Mouse (Mus musculus) heart, embryonic 13.5 days (tissue): ENCODE data around the gene 4930579F01Rik. TPM values are rescaled to one million over a fixed set of nuclear protein-coding genes. Genes with fewer than 3 reads are reported as not detected.

Source experiments
- ATAC-seq: fragments of 200-750 bp; cut with Nextera tagmentation; 2 replicates; pipeline ENCODE4 v1.8.0; 2017; ENCODE audit warnings: moderate TSS enrichment; ENCODE audit not compliant: insufficient number of reproducible peaks, low FRiP score, low TSS enrichment; ENCODE audit errors: extremely low read depth
- H3K27ac ChIP-seq: fragments of 300-500 bp; sonication (generic); replicated peaks from 2 replicates; pipeline ENCODE4 v1.5.1; 2015; ENCODE audit warnings: moderate library complexity, mild to moderate bottlenecking, inconsistent platforms
- H3K27me3 ChIP-seq: fragments of 300-500 bp; sonication (generic); replicated peaks from 2 replicates; pipeline ENCODE4 v1.6.1; 2015; ENCODE audit warnings: mild to moderate bottlenecking, inconsistent platforms
- H3K36me3 ChIP-seq: fragments of 300-500 bp; sonication (generic); 2 replicates; pipeline ENCODE4 v1.6.1; 2015; ENCODE audit warnings: mild to moderate bottlenecking, inconsistent platforms
- H3K4me1 ChIP-seq: fragments of 300-500 bp; sonication (generic); 2 replicates; pipeline ENCODE4 v1.6.1; 2015; ENCODE audit warnings: inconsistent platforms
- H3K4me2 ChIP-seq: fragments of 300-500 bp; sonication (generic); 2 replicates; pipeline ENCODE4 v1.6.1; 2015; ENCODE audit warnings: inconsistent platforms, mild to moderate bottlenecking, moderate library complexity
- H3K4me3 ChIP-seq: fragments of 300-500 bp; sonication (generic); 2 replicates; pipeline ENCODE4 v1.5.1; 2015; ENCODE audit warnings: moderate library complexity, mild to moderate bottlenecking, inconsistent platforms
- H3K9ac ChIP-seq: fragments of 300-500 bp; sonication (generic); 2 replicates; pipeline ENCODE4 v1.6.1; 2015; ENCODE audit warnings: inconsistent platforms, mild to moderate bottlenecking, moderate library complexity
- H3K9me3 ChIP-seq: fragments of 300-500 bp; sonication (generic); 2 replicates; pipeline ENCODE4 v1.6.1; 2016; ENCODE audit warnings: inconsistent platforms
- WGBS: fragments of 180-500 bp; shearing (Covaris S2); methylation state at CpG from one replicate; pipeline ENCODE4 v1.1.7; 2015; ENCODE audit warnings: mixed read lengths; 5-methylcytosine and 5-hydroxymethylcytosine counted together
- polyA plus RNA-seq: library from polyadenylated mRNA; unstranded; fragments of >200 nt; fragmentation: Nextera tagmentation; extraction: Ambion mirVana; gene quantifications from 2 replicates; pipeline ENCODE4 v1.2.1, GENCODE M21; 2015

4930579F01Rik gene
- polyA plus RNA-seq, 1 experiment from 2014 or later, result not detected

- ATAC-seq, result no peak
- H3K27ac ChIP-seq, result no peak overlapping the region
- no peaks in the 10 kb centered on the region for H3K27me3 ChIP-seq
- 80% methylated on average over 7 of the region's 7 CpGs for WGBS
- H3K36me3 ChIP-seq, result no peaks in the 10 kb centered on the region
- H3K4me2 ChIP-seq, result no peak overlapping the region
- H3K4me1 ChIP-seq, result no peaks in the 10 kb centered on the region
- H3K9ac ChIP-seq, result no peak overlapping the region
- H3K4me3 ChIP-seq, result no peak overlapping the region
- no peaks in the 10 kb centered on the region for H3K9me3 ChIP-seq
Observed at GRCm38 (mm10) chr3:138183371-138183770, 10.3 kb downstream of the 4930579F01Rik start.

DNA sequence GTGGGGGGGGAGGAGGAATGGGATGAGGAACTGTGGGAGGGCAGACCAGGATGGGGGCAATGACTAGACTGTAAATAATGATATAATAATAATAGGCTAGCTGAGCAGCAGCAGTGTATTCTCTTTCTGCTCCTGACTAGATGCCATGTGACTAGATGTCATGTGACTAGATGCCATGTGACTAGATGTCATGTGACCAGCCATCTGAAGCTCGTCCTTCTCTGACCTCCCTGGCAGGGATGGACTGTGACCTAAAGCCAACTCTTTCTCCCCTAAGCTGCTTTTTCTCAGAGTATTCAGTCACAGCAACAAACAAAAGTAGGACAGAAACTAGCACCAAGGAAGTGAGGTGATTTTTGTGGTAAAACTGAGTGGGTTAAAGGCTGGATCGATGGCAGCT lies 11.6 kb downstream of the 4930579F01Rik start:
- no peak for ATAC-seq
- H3K27me3 ChIP-seq, result no peaks in the 10 kb centered on the region
- H3K9me3 ChIP-seq, result no peaks in the 10 kb centered on the region
- H3K36me3 ChIP-seq, result no peaks in the 10 kb centered on the region
- H3K9ac ChIP-seq, result no peak overlapping the region
- no peaks in the 10 kb centered on the region for H3K4me1 ChIP-seq
- H3K4me2 ChIP-seq, result no peak overlapping the region
- WGBS, result 66% methylated on average over 2 of the region's 2 CpGs
- no peak overlapping the region for H3K27ac ChIP-seq
- no peak overlapping the region for H3K4me3 ChIP-seq

DNA sequence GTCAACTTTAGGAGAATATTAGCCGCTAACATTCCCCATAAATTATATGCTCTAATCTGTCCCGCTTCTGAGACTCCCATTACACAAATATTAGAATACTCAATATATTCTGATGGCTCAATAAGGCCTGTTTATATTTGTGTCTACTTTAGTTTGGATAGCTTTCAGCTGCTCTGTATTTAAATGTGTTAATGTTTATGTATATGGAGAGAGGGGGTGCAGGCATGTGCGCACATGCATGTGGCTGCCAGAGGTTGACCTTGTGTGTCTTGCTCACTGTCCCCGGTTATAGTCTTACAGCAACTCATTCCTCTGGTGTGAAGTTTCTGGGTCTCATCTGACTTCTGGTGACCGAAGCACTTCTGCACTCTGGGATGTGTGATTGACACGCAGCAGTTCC lies 18.1 kb downstream of the 4930579F01Rik start:
- Histone ChIP-seq H3K4me1 (no peaks in the 10 kb centered on the region), H3K27me3 (no peaks in the 10 kb centered on the region), H3K27ac (no peak overlapping the region), H3K4me2 (no peak overlapping the region), H3K36me3 (no peaks in the 10 kb centered on the region), H3K9ac (no peak overlapping the region), H3K4me3 (no peak overlapping the region), H3K9me3 (peaks cover 3% of the 10 kb centered on the region; the same call in 1 of the 2 replicates)
- 68% methylated on average over 6 of the region's 6 CpGs for WGBS
- no peak for ATAC-seq

DNA sequence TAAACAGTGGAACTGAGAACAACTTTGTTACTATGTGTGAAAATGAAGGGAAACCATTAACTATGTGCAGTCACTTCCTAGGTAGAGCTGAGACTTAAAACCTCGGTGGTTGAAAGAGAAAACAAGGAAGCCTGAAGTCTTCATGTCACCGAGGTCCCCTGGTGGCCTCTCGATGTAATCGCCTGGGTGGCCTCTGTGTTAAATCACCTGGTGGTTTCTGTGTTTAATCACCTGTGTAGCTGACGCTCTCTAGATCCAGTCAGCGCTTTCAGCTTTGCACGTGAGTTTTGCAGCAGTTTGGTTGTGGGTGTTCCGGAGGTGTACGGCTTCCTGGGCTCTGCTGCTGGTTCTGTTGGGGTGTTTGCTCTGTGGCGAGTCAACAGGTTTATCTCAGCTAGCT lies 20.3 kb downstream of the 4930579F01Rik start:
- no peak for ATAC-seq
- 70% methylated on average over 10 of the region's 10 CpGs for WGBS
- no peak overlapping the region for H3K27ac ChIP-seq
- peaks cover 3% of the 10 kb centered on the region; the same call in 1 of the 2 replicates for H3K9me3 ChIP-seq
- no peaks in the 10 kb centered on the region for H3K36me3 ChIP-seq
- H3K4me1 ChIP-seq, result no peaks in the 10 kb centered on the region
- no peak overlapping the region for H3K4me2 ChIP-seq
- H3K4me3 ChIP-seq, result no peak overlapping the region
- H3K9ac ChIP-seq, result no peak overlapping the region
- H3K27me3 ChIP-seq, result no peaks in the 10 kb centered on the region

DNA sequence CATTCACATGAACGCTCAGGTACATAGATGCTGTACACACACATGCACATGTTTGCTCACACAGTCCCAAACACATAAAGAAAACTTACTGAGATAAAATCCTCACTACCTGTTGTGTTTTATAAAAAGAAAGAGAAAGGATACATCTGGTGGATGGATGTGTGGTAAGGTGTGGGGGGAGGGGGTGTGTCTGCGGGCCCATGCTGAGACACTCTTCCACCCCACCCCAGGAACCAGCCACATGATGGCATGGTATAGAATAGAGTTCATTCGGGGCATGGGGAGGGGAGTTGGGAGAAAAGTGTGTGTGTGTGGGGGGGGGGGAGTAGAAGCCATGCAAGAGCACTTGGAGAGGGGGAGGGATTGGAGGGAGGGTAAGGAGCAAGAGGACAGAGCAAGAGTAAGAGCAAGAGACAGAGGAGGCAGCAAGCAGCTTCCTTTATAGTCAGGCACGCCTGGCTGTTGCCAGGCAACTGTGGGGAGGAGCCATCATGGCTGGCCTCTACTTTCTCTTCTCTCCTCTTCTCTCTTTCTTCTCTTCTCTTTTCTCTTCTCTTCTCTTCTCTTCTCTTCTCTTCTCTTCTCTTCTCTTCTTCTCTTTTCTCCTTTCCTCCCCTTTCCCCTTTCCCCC lies 31.0 kb downstream of the 4930579F01Rik start:
- no peaks in the 10 kb centered on the region for H3K9me3 ChIP-seq
- no peak overlapping the region for H3K27ac ChIP-seq
- H3K4me3 ChIP-seq, result no peak overlapping the region
- H3K36me3 ChIP-seq, result 0 out of 2 replicates have a peak, but pooled peaks cover 4% of the 10 kb centered on the region
- no peak overlapping the region for H3K4me2 ChIP-seq
- peaks cover 7% of the 10 kb centered on the region for H3K4me1 ChIP-seq
- no peaks in the 10 kb centered on the region for H3K27me3 ChIP-seq
- ATAC-seq, result no peak
- 52% methylated on average over 4 of the region's 4 CpGs for WGBS
- H3K9ac ChIP-seq, result no peak overlapping the region

DNA sequence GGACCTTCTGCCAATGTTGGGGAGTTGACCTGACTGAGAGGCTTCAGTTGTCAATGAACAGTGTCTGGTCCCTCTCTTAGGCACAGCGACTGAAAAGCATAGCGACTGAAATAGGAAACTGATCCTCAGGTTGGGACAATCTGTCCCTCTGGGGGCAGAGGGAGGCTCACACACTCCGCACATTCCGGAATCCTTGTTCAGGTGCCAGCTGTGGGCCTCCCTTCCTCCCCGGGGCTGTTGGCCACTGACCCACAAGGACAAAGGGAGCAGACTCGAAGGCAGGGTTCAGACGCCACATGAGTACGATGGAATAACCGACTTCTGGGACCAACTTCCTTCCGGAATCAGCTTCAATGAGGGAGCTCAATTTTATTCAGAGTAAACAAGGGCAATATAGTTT lies 32.0 kb downstream of the 4930579F01Rik start:
- H3K36me3 ChIP-seq, result peaks cover 11% of the 10 kb centered on the region
- no peaks in the 10 kb centered on the region for H3K27me3 ChIP-seq
- no peak overlapping the region for H3K9ac ChIP-seq
- no peaks in the 10 kb centered on the region for H3K9me3 ChIP-seq
- H3K4me2 ChIP-seq, result no peak overlapping the region
- WGBS, result 82% methylated on average over 10 of the region's 10 CpGs
- no peak for ATAC-seq
- no peak overlapping the region for H3K4me3 ChIP-seq
- H3K27ac ChIP-seq, result no peak overlapping the region
- peaks cover 7% of the 10 kb centered on the region for H3K4me1 ChIP-seq

GRCm38 (mm10) chr3:138156651-138157050 lies 37.0 kb downstream of the 4930579F01Rik start:
- H3K36me3 ChIP-seq, result peaks cover 44% of the 10 kb centered on the region
- 76% methylated on average over 10 of the region's 10 CpGs for WGBS
- no peak for ATAC-seq

DNA sequence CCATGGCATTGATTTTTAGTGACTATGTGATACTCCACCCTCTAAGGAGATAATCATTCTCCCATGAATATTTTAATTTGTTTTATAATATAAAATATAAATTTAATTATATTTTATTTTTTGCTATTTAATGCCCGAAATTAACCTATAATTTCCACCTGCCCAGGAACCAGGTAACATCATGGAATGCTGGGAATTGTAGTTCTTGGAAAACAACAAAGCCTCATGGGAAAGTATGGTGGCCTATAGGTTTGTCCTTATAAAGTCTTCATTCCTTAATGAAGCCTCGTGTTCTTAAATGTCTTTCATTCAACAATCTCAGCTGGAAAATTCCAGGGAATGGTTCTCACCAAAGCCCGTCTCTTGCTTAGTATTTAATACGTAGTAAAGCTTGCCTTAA lies 38.6 kb downstream of the 4930579F01Rik start:
- no peaks in the 10 kb centered on the region for H3K4me1 ChIP-seq
- ATAC-seq, result no peak
- H3K9me3 ChIP-seq, result no peaks in the 10 kb centered on the region
- no peak overlapping the region for H3K9ac ChIP-seq
- H3K27me3 ChIP-seq, result no peaks in the 10 kb centered on the region
- peaks cover 56% of the 10 kb centered on the region for H3K36me3 ChIP-seq
- 87% methylated on average over 4 of the region's 4 CpGs for WGBS
- H3K4me2 ChIP-seq, result no peak overlapping the region
- no peak overlapping the region for H3K4me3 ChIP-seq
- H3K27ac ChIP-seq, result no peak overlapping the region

More at GRCm38 (mm10) chr3:138156651-138157050, 37.0 kb downstream of the 4930579F01Rik start:
- H3K4me1 ChIP-seq, result no peaks in the 10 kb centered on the region
- no peak overlapping the region for H3K9ac ChIP-seq
- no peaks in the 10 kb centered on the region for H3K9me3 ChIP-seq
- H3K4me2 ChIP-seq, result no peak overlapping the region
- H3K27me3 ChIP-seq, result no peaks in the 10 kb centered on the region
- H3K27ac ChIP-seq, result no peak overlapping the region
- H3K4me3 ChIP-seq, result no peak overlapping the region

DNA sequence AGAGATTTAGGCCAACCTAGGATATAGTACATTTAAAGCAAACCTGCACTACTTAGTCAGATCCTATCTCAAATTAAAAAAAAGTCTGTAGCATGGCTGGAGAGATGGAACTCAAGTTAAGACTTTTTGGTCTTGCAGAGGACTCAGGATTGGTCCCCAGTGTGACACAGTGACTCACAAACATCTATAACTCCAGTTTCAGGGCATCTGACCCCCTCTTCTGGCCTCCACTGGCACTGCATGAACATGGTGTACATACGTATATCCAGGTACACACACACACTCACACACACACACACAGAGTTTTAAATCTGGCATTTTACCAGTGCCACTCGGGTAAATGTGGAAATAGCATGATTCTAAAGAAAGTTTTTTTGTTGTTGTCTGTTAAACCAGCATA lies 44.8 kb downstream of the 4930579F01Rik start:
- ATAC-seq, result no peak
- 88% methylated on average over 2 of the region's 2 CpGs for WGBS
- peaks cover 44% of the 10 kb centered on the region for H3K36me3 ChIP-seq

DNA sequence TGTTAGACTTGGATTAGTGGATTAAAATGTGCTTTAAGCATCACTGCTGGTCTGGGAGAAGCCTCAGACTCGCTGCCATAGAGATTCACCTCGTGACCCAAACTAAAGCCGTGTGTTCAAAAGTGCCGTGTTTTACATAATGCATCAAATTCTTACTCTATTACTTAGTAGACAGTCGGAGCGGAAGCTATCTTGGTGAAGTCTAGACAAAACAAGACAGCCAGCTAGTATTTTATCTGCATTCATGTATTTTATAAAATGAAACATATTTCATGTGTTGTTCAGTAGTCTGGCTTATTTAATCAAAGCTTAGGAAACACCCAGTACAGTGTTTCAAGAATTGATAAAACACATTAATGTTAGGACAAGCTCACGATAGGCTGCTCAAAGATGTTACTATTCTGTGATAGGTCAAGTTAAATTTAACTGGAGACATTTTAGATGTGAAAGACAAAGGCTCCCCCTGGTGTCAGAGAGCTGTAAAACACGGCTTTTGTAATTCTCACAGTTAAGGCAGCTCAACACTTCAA lies 48.9 kb downstream of the 4930579F01Rik start, which contains the start of gene Mttp:
TSS of gene Mttp (minus strand) at position 327 of the 530 bp plus-strand sequence.
- no peak for ATAC-seq
- peaks cover 8% of the 10 kb centered on the region; the same call in 1 of the 2 replicates for H3K4me1 ChIP-seq
- 4% methylated on average over 8 of the region's 8 CpGs for WGBS

More for the DNA sequence above, 44.8 kb downstream of the 4930579F01Rik start:
- Histone ChIP-seq H3K27ac (no peak overlapping the region), H3K9me3 (no peaks in the 10 kb centered on the region), H3K9ac (no peak overlapping the region), H3K4me1 (0 out of 2 replicates have a peak, but pooled peaks cover 2% of the 10 kb centered on the region), H3K27me3 (no peaks in the 10 kb centered on the region), H3K4me3 (no peak overlapping the region), H3K4me2 (no peak overlapping the region)

GRCm38 (mm10) chr3:138144060-138144641 lies 49.5 kb downstream of the 4930579F01Rik start:
- H3K4me1 ChIP-seq, result peaks cover 10% of the 10 kb centered on the region; the same call in 1 of the 2 replicates
- peak overlapping the region; percentile 86 for H3K4me2 ChIP-seq
- under 1% methylated on average over 18 of the region's 18 CpGs for WGBS

More for the DNA sequence above, 48.9 kb downstream of the 4930579F01Rik start, which contains the start of gene Mttp:
- Histone ChIP-seq H3K9me3 (no peaks in the 10 kb centered on the region), H3K36me3 (peaks cover 15% of the 10 kb centered on the region), H3K27ac (peak within 1 kb of the TSS; percentile 100), H3K4me3 (peak within 1 kb of the TSS; percentile 75), H3K4me2 (peak within 1 kb of the TSS; percentile 86), H3K27me3 (no peaks in the 10 kb centered on the region), H3K9ac (peak within 1 kb of the TSS; percentile 92)

More at GRCm38 (mm10) chr3:138144060-138144641, 49.5 kb downstream of the 4930579F01Rik start:
- no peaks in the 10 kb centered on the region for H3K27me3 ChIP-seq
- H3K4me3 ChIP-seq, result peak overlapping the region; percentile 75
- H3K36me3 ChIP-seq, result peaks cover 10% of the 10 kb centered on the region
- H3K9ac ChIP-seq, result peak overlapping the region; percentile 92
- no peaks in the 10 kb centered on the region for H3K9me3 ChIP-seq
- H3K27ac ChIP-seq, result peak overlapping the region; percentile 100
- ATAC-seq, result no peak
